Mouse (Mus musculus) midbrain, embryonic 10.5 days (tissue): ENCODE data around the gene 5430419D17Rik. TPM values are rescaled to one million over a fixed set of nuclear protein-coding genes. Genes with fewer than 3 reads are reported as not detected.
A peak's percentile ranks its signal among the peaks of the same experiment; 100 is the strongest.

Source experiments
- DNase-seq: peaks from one replicate; pipeline ENCODE4 v3.0.0-alpha.2; 2017; ENCODE audit warnings: low spot score
- H3K27ac ChIP-seq: fragments of 300-500 bp; sonication (generic); replicated peaks from 2 replicates; pipeline ENCODE4 v1.5.1; 2016; ENCODE audit warnings: mild to moderate bottlenecking
- H3K27me3 ChIP-seq: fragments of 300-500 bp; sonication (generic); 2 replicates; pipeline ENCODE4 v1.6.1; 2016; ENCODE audit warnings: low read depth, mild to moderate bottlenecking; ENCODE audit not compliant: poor library complexity, severe bottlenecking
- H3K36me3 ChIP-seq: fragments of 300-500 bp; sonication (generic); 2 replicates; pipeline ENCODE4 v1.6.1; 2016; ENCODE audit warnings: mild to moderate bottlenecking, moderate library complexity
- H3K4me1 ChIP-seq: fragments of 300-500 bp; sonication (generic); 2 replicates; pipeline ENCODE4 v1.6.1; 2016
- H3K4me3 ChIP-seq: fragments of 300-500 bp; sonication (generic); 2 replicates; pipeline ENCODE4 v1.5.1; 2016; ENCODE audit warnings: mild to moderate bottlenecking, moderate library complexity
- H3K9me3 ChIP-seq: fragments of 300-500 bp; sonication (generic); replicated peaks from 2 replicates; pipeline ENCODE4 v1.6.1; 2016; ENCODE audit warnings: mild to moderate bottlenecking
- WGBS: fragments of 180-500 bp; shearing (Covaris S2); methylation state at CpG from one replicate; pipeline ENCODE4 v1.1.7; 2016; 5-methylcytosine and 5-hydroxymethylcytosine counted together
- polyA plus RNA-seq: library from polyadenylated mRNA; unstranded; fragments of >200 nt; fragmentation: Nextera tagmentation; extraction: Ambion mirVana; gene quantifications from 2 replicates; pipeline ENCODE4 v1.2.1, GENCODE M21; 2016

Gene 5430419D17Rik
- polyA plus RNA-seq = not detected in 2 replicates

GRCm38 (mm10) chr7:131174121-131174520 is at the start of gene 5430419D17Rik:
TSS of gene 5430419D17Rik (plus strand) at chr7:131174402.
- H3K4me3 ChIP-seq = no peak within 1 kb of the TSS
- 84% methylated on average over 9 of the region's 9 CpGs for WGBS
- H3K27ac ChIP-seq = no peak within 1 kb of the TSS
- no peaks in the 10 kb centered on the region for H3K27me3 ChIP-seq
- H3K4me1 ChIP-seq = 0 out of 2 replicates have a peak, but pooled peaks cover 3% of the 10 kb centered on the region
- no peaks in the 10 kb centered on the region for H3K9me3 ChIP-seq
- DNase-seq = no peak
- H3K36me3 ChIP-seq = no peaks in the 10 kb centered on the region

GRCm38 (mm10) chr7:131130021-131130420 is 44.2 kb upstream of the 5430419D17Rik start:
- Histone ChIP-seq H3K4me1 (no peaks in the 10 kb centered on the region), H3K27me3 (no peaks in the 10 kb centered on the region), H3K27ac (no peak overlapping the region), H3K4me3 (no peak overlapping the region), H3K9me3 (no peaks in the 10 kb centered on the region), H3K36me3 (no peaks in the 10 kb centered on the region)
- WGBS = 82% methylated on average over 12 of the region's 12 CpGs
- DNase-seq = no peak

GRCm38 (mm10) chr7:131133181-131133580 is 41.0 kb upstream of the 5430419D17Rik start:
- H3K27ac ChIP-seq = no peak overlapping the region
- whole genome bisulfite sequencing = 76% methylated on average over 3 of the region's 3 CpGs
- no peaks in the 10 kb centered on the region for H3K9me3 ChIP-seq

GRCm38 (mm10) chr7:131146214-131146613 is 28.0 kb upstream of the 5430419D17Rik start, which contains the start of gene 4933402N03Rik:
TSS of gene 4933402N03Rik (minus strand) at chr7:131146314.
- WGBS = 88% methylated on average over 2 of the region's 2 CpGs
- no peaks in the 10 kb centered on the region for H3K9me3 ChIP-seq
- DNase-seq = no peak
- no peak within 1 kb of the TSS for H3K27ac ChIP-seq
- no peak within 1 kb of the TSS for H3K4me3 ChIP-seq
- H3K4me1 ChIP-seq = no peaks in the 10 kb centered on the region
- H3K27me3 ChIP-seq = no peaks in the 10 kb centered on the region
- H3K36me3 ChIP-seq = no peaks in the 10 kb centered on the region

More at GRCm38 (mm10) chr7:131133181-131133580, 41.0 kb upstream of the 5430419D17Rik start:
- no peak for DNase-seq
- no peaks in the 10 kb centered on the region for H3K36me3 ChIP-seq
- H3K4me1 ChIP-seq = no peaks in the 10 kb centered on the region
- no peaks in the 10 kb centered on the region for H3K27me3 ChIP-seq
- no peak overlapping the region for H3K4me3 ChIP-seq

GRCm38 (mm10) chr7:131150179-131150578 is 24.0 kb upstream of the 5430419D17Rik start:
- no peak for DNase-seq
- no peaks in the 10 kb centered on the region for H3K4me1 ChIP-seq
- H3K4me3 ChIP-seq = no peak overlapping the region
- H3K27ac ChIP-seq = no peak overlapping the region
- H3K27me3 ChIP-seq = no peaks in the 10 kb centered on the region
- H3K9me3 ChIP-seq = no peaks in the 10 kb centered on the region
- H3K36me3 ChIP-seq = no peaks in the 10 kb centered on the region
- 89% methylated on average over 3 of the region's 3 CpGs for WGBS

- Histone ChIP-seq H3K4me1 (no peaks in the 10 kb centered on the region), H3K27ac (no peak overlapping the region), H3K9me3 (no peaks in the 10 kb centered on the region), H3K27me3 (no peaks in the 10 kb centered on the region), H3K4me3 (no peak overlapping the region), H3K36me3 (no peaks in the 10 kb centered on the region)
- 86% methylated on average over 5 of the region's 5 CpGs for WGBS
- DNase-seq = no peak
Observed at GRCm38 (mm10) chr7:131153044-131153443, 21.2 kb upstream of the 5430419D17Rik start.

- H3K36me3 ChIP-seq = no peaks in the 10 kb centered on the region
- H3K4me3 ChIP-seq = no peak overlapping the region
- DNase-seq = no peak
- no peak overlapping the region for H3K27ac ChIP-seq
- no peaks in the 10 kb centered on the region for H3K9me3 ChIP-seq
- H3K4me1 ChIP-seq = no peaks in the 10 kb centered on the region
- WGBS = 82% methylated on average over 7 of the region's 7 CpGs
- H3K27me3 ChIP-seq = no peaks in the 10 kb centered on the region
Observed at GRCm38 (mm10) chr7:131162251-131162650, 12.0 kb upstream of the 5430419D17Rik start.

GRCm38 (mm10) chr7:131167771-131168170 is 6.4 kb upstream of the 5430419D17Rik start:
- H3K4me3 ChIP-seq = no peak overlapping the region
- no peaks in the 10 kb centered on the region for H3K27me3 ChIP-seq
- WGBS = 75% methylated on average over 3 of the region's 3 CpGs
- no peaks in the 10 kb centered on the region for H3K9me3 ChIP-seq
- H3K36me3 ChIP-seq = no peaks in the 10 kb centered on the region
- no peak for DNase-seq
- no peak overlapping the region for H3K27ac ChIP-seq
- H3K4me1 ChIP-seq = no peaks in the 10 kb centered on the region

- WGBS = 76% methylated on average over 2 of the region's 2 CpGs
- H3K27me3 ChIP-seq = no peaks in the 10 kb centered on the region
- H3K9me3 ChIP-seq = no peaks in the 10 kb centered on the region
- no peak overlapping the region for H3K4me3 ChIP-seq
- no peak for DNase-seq
- no peaks in the 10 kb centered on the region for H3K4me1 ChIP-seq
- H3K27ac ChIP-seq = no peak overlapping the region
- no peaks in the 10 kb centered on the region for H3K36me3 ChIP-seq
Observed at GRCm38 (mm10) chr7:131169099-131169498, 5.1 kb upstream of the 5430419D17Rik start.

- WGBS = 41% methylated on average over 4 of the region's 4 CpGs
Observed at GRCm38 (mm10) chr7:131182685-131183084, 8.5 kb downstream of the 5430419D17Rik start.

GRCm38 (mm10) chr7:131184339-131184738 is 10.1 kb downstream of the 5430419D17Rik start:
- Histone ChIP-seq H3K27me3 (no peaks in the 10 kb centered on the region), H3K36me3 (no peaks in the 10 kb centered on the region), H3K27ac (no peak overlapping the region), H3K9me3 (no peaks in the 10 kb centered on the region), H3K4me3 (no peak overlapping the region), H3K4me1 (no peaks in the 10 kb centered on the region)
- 72% methylated on average over 8 of the region's 8 CpGs for WGBS
- DNase-seq = no peak

More at GRCm38 (mm10) chr7:131182685-131183084, 8.5 kb downstream of the 5430419D17Rik start:
- no peak overlapping the region for H3K4me3 ChIP-seq
- DNase-seq = peak; percentile 44
- no peaks in the 10 kb centered on the region for H3K9me3 ChIP-seq
- no peaks in the 10 kb centered on the region for H3K36me3 ChIP-seq
- 0 out of 2 replicates have a peak, but pooled peaks cover under 1% of the 10 kb centered on the region for H3K4me1 ChIP-seq
- H3K27ac ChIP-seq = no peak overlapping the region
- no peaks in the 10 kb centered on the region for H3K27me3 ChIP-seq

GRCm38 (mm10) chr7:131187047-131187446 is 12.8 kb downstream of the 5430419D17Rik start:
- Histone ChIP-seq H3K27me3 (no peaks in the 10 kb centered on the region), H3K36me3 (no peaks in the 10 kb centered on the region), H3K4me3 (no peak overlapping the region), H3K27ac (no peak overlapping the region), H3K4me1 (no peaks in the 10 kb centered on the region), H3K9me3 (no peaks in the 10 kb centered on the region)
- WGBS = 85% methylated on average over 8 of the region's 8 CpGs
- no peak for DNase-seq

- WGBS = 97% methylated on average over 14 of the region's 14 CpGs
- no peaks in the 10 kb centered on the region for H3K4me1 ChIP-seq
- no peak overlapping the region for H3K27ac ChIP-seq
- H3K4me3 ChIP-seq = no peak overlapping the region
- no peak for DNase-seq
- H3K36me3 ChIP-seq = no peaks in the 10 kb centered on the region
- no peaks in the 10 kb centered on the region for H3K9me3 ChIP-seq
- no peaks in the 10 kb centered on the region for H3K27me3 ChIP-seq
Observed at GRCm38 (mm10) chr7:131187996-131188395, 13.8 kb downstream of the 5430419D17Rik start.

- H3K27ac ChIP-seq = no peak overlapping the region
- H3K4me3 ChIP-seq = no peak overlapping the region
- H3K36me3 ChIP-seq = no peaks in the 10 kb centered on the region
- H3K4me1 ChIP-seq = no peaks in the 10 kb centered on the region
- H3K27me3 ChIP-seq = no peaks in the 10 kb centered on the region
- 79% methylated on average over 5 of the region's 5 CpGs for WGBS
- no peak for DNase-seq
- H3K9me3 ChIP-seq = no peaks in the 10 kb centered on the region
Observed at GRCm38 (mm10) chr7:131223086-131223485, 48.9 kb downstream of the 5430419D17Rik start.
